Mouse (Mus musculus) natural killer cell, adult 2 months (primary cell): ENCODE data around the gene Krt71.

Source experiments
- DNase-seq, 2 experiments: peaks; one replicate each; pipeline ENCODE4 v3.0.0; 2022; ENCODE audit warnings: low spot score in 2 of 2

Krt71 gene

DNA sequence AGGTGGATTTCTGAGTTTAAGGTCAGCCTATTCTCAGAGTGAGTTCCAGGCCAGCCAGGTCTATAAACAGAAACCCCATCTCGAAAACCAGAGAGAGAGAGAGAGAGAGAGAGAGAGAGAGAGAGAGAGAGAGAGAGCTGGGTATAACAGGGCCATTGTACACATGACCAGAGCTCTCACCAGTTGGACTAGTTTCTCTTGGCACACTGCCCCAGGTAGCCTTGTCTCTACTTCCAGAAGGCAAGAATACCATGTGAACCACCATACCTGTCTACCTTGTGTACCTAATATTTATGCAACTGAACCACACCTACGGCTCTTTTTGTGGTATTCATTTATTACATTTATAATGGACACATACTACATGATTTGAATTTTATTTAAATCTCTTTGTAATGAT is 54.7 kb downstream of the Krt71 start:
- no peak for DNase-seq
